Mouse (Mus musculus): ENCODE data around the gene Ms4a15. TPM values are rescaled to one million over a fixed set of nuclear protein-coding genes. Genes with fewer than 3 reads are reported as not detected.

Gene Ms4a15
- total and polyA plus RNA-seq, 3 experiments: 0.37 TPM; not detected in 2

DNA sequence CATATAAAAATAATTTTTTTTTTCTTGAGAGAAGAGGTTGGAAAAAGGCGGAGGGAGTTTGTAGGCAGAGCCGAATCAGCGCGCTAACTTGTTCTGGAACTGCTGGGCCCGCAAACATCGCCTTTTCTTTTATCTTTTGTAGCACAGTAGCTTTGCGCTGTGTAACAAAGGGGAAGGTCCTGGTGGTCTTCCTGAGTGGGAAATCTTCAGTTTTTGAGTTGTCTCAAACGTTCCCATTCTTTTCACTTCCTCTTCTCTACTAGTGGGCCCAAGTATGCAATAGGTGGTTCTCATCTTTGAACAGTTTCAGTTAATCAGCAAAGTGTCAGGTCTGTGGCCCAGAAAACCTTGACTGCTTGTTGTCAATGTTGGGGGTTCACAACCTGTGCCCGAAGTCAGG lies 43.5 kb downstream of the Ms4a15 start:
- peak; percentile 26 for DNase-seq (ENCODE audit: extremely low read depth)
- dilution Hi-C loops (cut with MboI; ENCODE audit: extremely low pct_ligation_motif_present, extremely low pct_unique_long_range_greater_than_20kb, low sequenced_read_pairs): no loop called here
- H3K4me3 ChIP-seq (replicated peaks in 1 of 3; ENCODE audit: low read depth in 2 of 3, low read length in 2 of 3, poor library complexity in 1 of 3): peak overlapping the region; percentile 31 to 76 (median 53)
- H3K4me1 ChIP-seq (ENCODE audit: control insufficient read depth in 1 of 2, insufficient read depth in 2 of 2): peaks cover 15 to 36% of the 10 kb centered on the region in 2 experiments
- H3K27ac ChIP-seq (ENCODE audit: insufficient read depth, low read depth): no peak overlapping the region
- TF ChIP-seq ZC3H11A (IDR thresholded peaks at IDR 0.05; ENCODE audit: low read depth, low read length) (no peak), ZNF384 (IDR thresholded peaks at IDR 0.05; ENCODE audit: low read depth, low read length) (0 out of 2 replicates have a peak, but pooled peaks have one; percentile 2), EP300 (IDR thresholded peaks at IDR 0.05; ENCODE audit: low read length) (0 out of 2 replicates have a peak, but pooled peaks have one; percentile 42), IRF4 (IDR thresholded peaks at IDR 0.05; ENCODE audit: low read depth, low read length) (peak; percentile 62)
- in situ Hi-C loops (cut with MboI; ENCODE audit: low pct_ligation_motif_present, low pct_unique_long_range_greater_than_20kb, low sequenced_read_pairs): no loop called here
- H3K79me2 ChIP-seq (replicated peaks; ENCODE audit: control insufficient read depth, extremely low read depth, insufficient read depth, poor library complexity, severe bottlenecking): peaks cover 31% of the 10 kb centered on the region
- H3K9ac ChIP-seq (ENCODE audit: insufficient read depth, low read depth): peak overlapping the region; percentile 64
- peaks cover 7 to 26% of the 10 kb centered on the region in 2 experiments for H3K36me3 ChIP-seq (replicated peaks in 1 of 2; ENCODE audit: control insufficient read depth in 1 of 2, insufficient read depth in 1 of 2, low read length in 1 of 2)
- H3K27me3 ChIP-seq (replicated peaks): peaks cover 27% of the 10 kb centered on the region
- H3K4me2 ChIP-seq (ENCODE audit: insufficient read depth, low read depth, poor library complexity, severe bottlenecking): peak overlapping the region; percentile 79
- H3K9me3 ChIP-seq (replicated peaks; ENCODE audit: low read length): no peaks in the 10 kb centered on the region

- peak; percentile 99 for DNase-seq (ENCODE audit: extremely low read depth)
- Histone ChIP-seq H3K36me3 (replicated peaks in 1 of 2; ENCODE audit: control insufficient read depth in 1 of 2, insufficient read depth in 1 of 2, low read length in 1 of 2) (peaks cover 12 to 31% of the 10 kb centered on the region in 2 experiments), H3K27ac (ENCODE audit: insufficient read depth, low read depth) (no peak within 1 kb of the TSS), H3K4me2 (ENCODE audit: insufficient read depth, low read depth, poor library complexity, severe bottlenecking) (peak within 1 kb of the TSS; percentile 95), H3K27me3 (replicated peaks) (peaks cover 25% of the 10 kb centered on the region), H3K79me2 (replicated peaks; ENCODE audit: control insufficient read depth, extremely low read depth, insufficient read depth, poor library complexity, severe bottlenecking) (peaks cover 31% of the 10 kb centered on the region), H3K9ac (ENCODE audit: insufficient read depth, low read depth) (peak within 1 kb of the TSS; percentile 64), H3K4me3 (replicated peaks in 1 of 3; ENCODE audit: low read depth in 2 of 3, low read length in 2 of 3, poor library complexity in 1 of 3) (peak within 1 kb of the TSS; percentile 76 to 91 (median 85)), H3K4me1 (ENCODE audit: control insufficient read depth in 1 of 2, insufficient read depth in 2 of 2) (peaks cover 20 to 40% of the 10 kb centered on the region in 2 experiments), H3K9me3 (replicated peaks; ENCODE audit: low read length) (no peaks in the 10 kb centered on the region)
- dilution Hi-C loops (cut with MboI; ENCODE audit: extremely low pct_ligation_motif_present, extremely low pct_unique_long_range_greater_than_20kb, low sequenced_read_pairs): no loop called here
- in situ Hi-C loops (cut with MboI; ENCODE audit: low pct_ligation_motif_present, low pct_unique_long_range_greater_than_20kb, low sequenced_read_pairs): no loop called here
- TF ChIP-seq ZKSCAN1 (IDR thresholded peaks at IDR 0.05; ENCODE audit: borderline replicate concordance, low read depth, low read length) (no peak), MAZ (IDR thresholded peaks at IDR 0.05; ENCODE audit: low read depth, low read length) (no peak), ZNF384 (IDR thresholded peaks at IDR 0.05; ENCODE audit: low read depth, low read length) (peak; percentile 62; the same call in 1 of the 2 replicates), BHLHE40 (IDR thresholded peaks at IDR 0.05; ENCODE audit: low read depth, low read length) (peak; percentile 96), MAFK (IDR thresholded peaks at IDR 0.05; ENCODE audit: insufficient replicate concordance, low read length) (0 out of 2 replicates have a peak, but pooled peaks have one; percentile 15), MEF2A (IDR thresholded peaks at IDR 0.05; ENCODE audit: borderline replicate concordance, low read depth, low read length) (no peak), RCOR1 (conservative IDR thresholded peaks at IDR 0.05; ENCODE audit: low read depth, low read length) (peak; percentile 46; the same call in 1 of the 2 replicates), ELF1 (IDR thresholded peaks at IDR 0.05; ENCODE audit: low read depth, low read length) (peak; percentile 95), USF2 (conservative IDR thresholded peaks at IDR 0.05; ENCODE audit: low read depth, low read length) (peak; percentile 31; the same call in 1 of the 2 replicates), USF1 (IDR thresholded peaks at IDR 0.05; ENCODE audit: low read depth, low read length) (peak; percentile 48; the same call in 1 of the 2 replicates), SIN3A (IDR thresholded peaks at IDR 0.05; ENCODE audit: low read length) (peak; percentile 99), TCF12 (IDR thresholded peaks at IDR 0.05; ENCODE audit: low read depth, low read length) (peak; percentile 48; the same call in 1 of the 2 replicates), TBP (conservative IDR thresholded peaks at IDR 0.05; ENCODE audit: low read depth, low read length) (peak; percentile 59), MAX (IDR thresholded peaks at IDR 0.05; ENCODE audit: low read length) (peak; percentile 96), NELFE (IDR thresholded peaks at IDR 0.05; ENCODE audit: low read depth, low read length) (peak; percentile 91), RAD21 (IDR thresholded peaks at IDR 0.05; ENCODE audit: low read depth, low read length) (no peak), MXI1 (IDR thresholded peaks at IDR 0.05; ENCODE audit: low read depth, low read length) (peak; percentile 100), CHD1 (IDR thresholded peaks at IDR 0.05; ENCODE audit: low read depth, low read length) (no peak), CTCF (conservative IDR thresholded peaks at IDR 0.05 in 1 of 2, IDR thresholded peaks at IDR 0.05 in 1 of 2; ENCODE audit: low read depth in 2 of 2, low read length in 2 of 2) (no peak), HCFC1 (IDR thresholded peaks at IDR 0.05; ENCODE audit: low read depth, low read length) (peak; percentile 92), PAX5 (IDR thresholded peaks at IDR 0.05; ENCODE audit: low read length) (no peak), E2F4 (IDR thresholded peaks at IDR 0.05; ENCODE audit: insufficient replicate concordance, low read depth, low read length) (no peak), JUND (conservative IDR thresholded peaks at IDR 0.05; ENCODE audit: low read depth, low read length) (0 out of 2 replicates have a peak, but pooled peaks have one; percentile 43), SMC3 (IDR thresholded peaks at IDR 0.05; ENCODE audit: low read depth, low read length) (no peak), EP300 (IDR thresholded peaks at IDR 0.05; ENCODE audit: low read length) (no peak), POLR2AphosphoS2 (IDR thresholded peaks at IDR 0.05; ENCODE audit: low read depth, low read length) (no peak), ZC3H11A (IDR thresholded peaks at IDR 0.05; ENCODE audit: low read depth, low read length) (no peak), NRF1 (IDR thresholded peaks at IDR 0.05; ENCODE audit: low read depth, low read length) (peak; percentile 87), ZMIZ1 (IDR thresholded peaks at IDR 0.05; ENCODE audit: low read depth, low read length) (no peak; the same call in none of the 2 replicates), MYC (IDR thresholded peaks at IDR 0.05; ENCODE audit: low read depth, low read length) (peak; percentile 97), UBTF (IDR thresholded peaks at IDR 0.05; ENCODE audit: low read depth, low read length) (no peak)
Measured at GRCm38 (mm10) chr19:10949112-10949511, 43.9 kb downstream of the Ms4a15 start, which contains the start of gene Ccdc86. Ccdc86 (minus strand) TSS chr19:10949266.

Measured in CH12.LX (cell line).